Mouse (Mus musculus): ENCODE data around the gene Alox5. TPM values are rescaled to one million over a fixed set of nuclear protein-coding genes. Genes with fewer than 3 reads are reported as not detected.

The Alox5 gene
- polyA plus RNA-seq, 1 experiment from 2014 or later: 1.2 TPM

DNA sequence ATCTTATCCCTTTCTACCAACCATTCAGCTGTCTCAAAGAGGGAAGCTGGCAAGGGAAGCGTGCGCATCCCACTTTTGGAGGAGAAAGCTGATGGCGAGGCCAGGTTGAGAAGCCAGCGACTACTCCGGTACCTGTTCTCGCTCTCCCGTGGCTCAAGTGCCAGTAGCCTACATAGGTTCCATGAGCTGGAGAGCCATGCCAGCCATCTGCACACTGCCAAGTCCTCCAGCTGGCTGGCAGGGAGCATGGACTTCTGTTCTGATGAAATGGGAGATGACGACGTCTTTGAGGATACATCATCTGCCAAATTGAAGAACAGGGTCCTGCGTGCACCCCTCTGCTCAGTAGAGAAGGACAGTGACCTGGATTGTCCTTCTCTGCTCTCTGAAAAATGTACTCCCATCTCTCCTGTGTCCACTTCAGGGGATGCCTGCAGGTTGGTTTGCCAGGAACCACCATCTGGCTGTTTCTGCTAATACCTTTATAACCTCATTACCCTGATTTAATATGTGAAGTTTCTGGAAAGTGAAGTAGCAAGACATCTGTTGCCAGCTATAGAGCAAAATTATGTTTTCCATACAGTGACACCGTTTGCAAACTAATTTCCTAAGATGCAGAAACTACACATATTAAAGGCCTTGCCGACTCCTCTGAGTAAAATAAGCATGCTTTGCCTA is 59.1 kb downstream of the Alox5 start:
- H3K9ac ChIP-seq: no peak overlapping the region
- H3K9me3 ChIP-seq (replicated peaks): no peaks in the 10 kb centered on the region
- H3K4me1 ChIP-seq: peaks cover 40% of the 10 kb centered on the region
- H3K27me3 ChIP-seq: no peaks in the 10 kb centered on the region
- no peak for ATAC-seq (ENCODE audit: low FRiP score)
- WGBS: 94% methylated on average over 12 of the region's 12 CpGs
- no peak overlapping the region for H3K4me2 ChIP-seq (replicated peaks)
- H3K27ac ChIP-seq: no peak overlapping the region
- H3K36me3 ChIP-seq: peaks cover 23% of the 10 kb centered on the region; the same call in 1 of the 2 replicates
- no peak overlapping the region for H3K4me3 ChIP-seq

- H3K9me3 ChIP-seq (replicated peaks): no peaks in the 10 kb centered on the region
- WGBS: 44% methylated on average over 2 of the region's 2 CpGs
- 0 out of 2 replicates have a peak, but pooled peaks have one; percentile 68 for ATAC-seq (ENCODE audit: low FRiP score)
- H3K27me3 ChIP-seq: no peaks in the 10 kb centered on the region
- peak overlapping the region; percentile 77 for H3K27ac ChIP-seq
- no peak overlapping the region for H3K4me3 ChIP-seq
- H3K36me3 ChIP-seq: peaks cover 18% of the 10 kb centered on the region; the same call in 1 of the 2 replicates
- no peak overlapping the region for H3K9ac ChIP-seq
- H3K4me2 ChIP-seq (replicated peaks): no peak overlapping the region
- H3K4me1 ChIP-seq: peaks cover 20% of the 10 kb centered on the region
These were observed 62.8 kb downstream of the Alox5 start for GRCm38 (mm10) chr6:116398136-116398535.

GRCm38 (mm10) chr6:116397621-116398020 is 63.4 kb downstream of the Alox5 start:
- Histone ChIP-seq H3K27me3 (no peaks in the 10 kb centered on the region), H3K4me2 (replicated peaks) (no peak overlapping the region), H3K27ac (peak overlapping the region; percentile 77), H3K9me3 (replicated peaks) (no peaks in the 10 kb centered on the region), H3K36me3 (peaks cover 17% of the 10 kb centered on the region; the same call in 1 of the 2 replicates), H3K4me1 (peaks cover 20% of the 10 kb centered on the region), H3K4me3 (no peak overlapping the region), H3K9ac (no peak overlapping the region)
- ATAC-seq (ENCODE audit: low FRiP score): peak; percentile 89
- WGBS: 23% methylated on average over 6 of the region's 6 CpGs

- WGBS: 87% methylated on average over 2 of the region's 2 CpGs
- no peaks in the 10 kb centered on the region for H3K27me3 ChIP-seq
- H3K4me2 ChIP-seq (replicated peaks): no peak overlapping the region
- no peaks in the 10 kb centered on the region for H3K9me3 ChIP-seq (replicated peaks)
- H3K36me3 ChIP-seq: no peaks in the 10 kb centered on the region
- no peak overlapping the region for H3K9ac ChIP-seq
- H3K4me1 ChIP-seq: peaks cover 20% of the 10 kb centered on the region
- no peak overlapping the region for H3K4me3 ChIP-seq
- no peak for ATAC-seq (ENCODE audit: low FRiP score)
- no peak overlapping the region for H3K27ac ChIP-seq
These were observed 65.9 kb downstream of the Alox5 start for GRCm38 (mm10) chr6:116394916-116395648.

GRCm38 (mm10) chr6:116389481-116389880 is 71.5 kb downstream of the Alox5 start:
- Histone ChIP-seq H3K4me3 (no peak overlapping the region), H3K4me2 (replicated peaks) (no peak overlapping the region), H3K4me1 (peaks cover 13% of the 10 kb centered on the region), H3K27ac (no peak overlapping the region), H3K9me3 (replicated peaks) (no peaks in the 10 kb centered on the region), H3K36me3 (no peaks in the 10 kb centered on the region), H3K27me3 (no peaks in the 10 kb centered on the region), H3K9ac (no peak overlapping the region)
- ATAC-seq (ENCODE audit: low FRiP score): no peak

- Histone ChIP-seq H3K9me3 (replicated peaks) (no peaks in the 10 kb centered on the region), H3K27ac (no peak overlapping the region), H3K36me3 (no peaks in the 10 kb centered on the region), H3K4me2 (replicated peaks) (no peak overlapping the region), H3K4me1 (peaks cover 17% of the 10 kb centered on the region), H3K9ac (no peak overlapping the region), H3K27me3 (no peaks in the 10 kb centered on the region), H3K4me3 (no peak overlapping the region)
- no peak for ATAC-seq (ENCODE audit: low FRiP score)
- 94% methylated on average over 1 of the region's 1 CpGs for WGBS
These were observed 72.9 kb downstream of the Alox5 start for GRCm38 (mm10) chr6:116388068-116388467.

DNA sequence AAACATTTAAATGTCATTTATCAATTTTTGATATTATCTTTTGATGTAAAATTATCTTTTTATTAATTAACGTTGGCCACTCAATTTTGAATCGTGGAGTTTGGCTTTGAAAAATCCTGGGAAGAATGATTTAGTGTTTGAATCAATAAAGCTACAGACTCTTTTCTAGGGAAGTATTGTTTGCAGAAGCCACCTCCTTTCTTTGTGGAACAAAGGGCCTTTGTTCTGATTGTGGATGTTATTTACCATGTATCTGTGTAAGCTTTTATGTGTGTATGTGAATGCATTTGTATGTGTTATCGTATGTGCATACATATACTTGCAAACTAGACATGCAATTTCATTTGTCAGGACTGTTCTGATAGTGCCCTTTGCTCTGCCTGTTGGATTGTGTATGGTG is 74.5 kb downstream of the Alox5 start:
- Histone ChIP-seq H3K9ac (no peak overlapping the region; the same call in 1 of the 2 replicates), H3K27ac (0 out of 2 replicates have a peak overlapping the region, but pooled peaks have one; percentile 46), H3K4me1 (peaks cover 17% of the 10 kb centered on the region), H3K4me3 (no peak overlapping the region), H3K36me3 (no peaks in the 10 kb centered on the region), H3K27me3 (no peaks in the 10 kb centered on the region), H3K9me3 (replicated peaks) (no peaks in the 10 kb centered on the region), H3K4me2 (replicated peaks) (peak overlapping the region; percentile 20; the same call in 1 of the 2 replicates)
- no peak for ATAC-seq (ENCODE audit: low FRiP score)
- 38% methylated on average over 3 of the region's 3 CpGs for WGBS

GRCm38 (mm10) chr6:116386045-116386415 is 74.9 kb downstream of the Alox5 start:
- WGBS: 25% methylated on average over 4 of the region's 4 CpGs
- Histone ChIP-seq H3K4me3 (no peak overlapping the region), H3K9ac (peak overlapping the region; percentile 24; the same call in 1 of the 2 replicates), H3K4me2 (replicated peaks) (peak overlapping the region; percentile 20), H3K27me3 (no peaks in the 10 kb centered on the region), H3K36me3 (no peaks in the 10 kb centered on the region), H3K4me1 (peaks cover 17% of the 10 kb centered on the region), H3K9me3 (replicated peaks) (no peaks in the 10 kb centered on the region), H3K27ac (peak overlapping the region; percentile 45)
- ATAC-seq (ENCODE audit: low FRiP score): peak; percentile 83

DNA sequence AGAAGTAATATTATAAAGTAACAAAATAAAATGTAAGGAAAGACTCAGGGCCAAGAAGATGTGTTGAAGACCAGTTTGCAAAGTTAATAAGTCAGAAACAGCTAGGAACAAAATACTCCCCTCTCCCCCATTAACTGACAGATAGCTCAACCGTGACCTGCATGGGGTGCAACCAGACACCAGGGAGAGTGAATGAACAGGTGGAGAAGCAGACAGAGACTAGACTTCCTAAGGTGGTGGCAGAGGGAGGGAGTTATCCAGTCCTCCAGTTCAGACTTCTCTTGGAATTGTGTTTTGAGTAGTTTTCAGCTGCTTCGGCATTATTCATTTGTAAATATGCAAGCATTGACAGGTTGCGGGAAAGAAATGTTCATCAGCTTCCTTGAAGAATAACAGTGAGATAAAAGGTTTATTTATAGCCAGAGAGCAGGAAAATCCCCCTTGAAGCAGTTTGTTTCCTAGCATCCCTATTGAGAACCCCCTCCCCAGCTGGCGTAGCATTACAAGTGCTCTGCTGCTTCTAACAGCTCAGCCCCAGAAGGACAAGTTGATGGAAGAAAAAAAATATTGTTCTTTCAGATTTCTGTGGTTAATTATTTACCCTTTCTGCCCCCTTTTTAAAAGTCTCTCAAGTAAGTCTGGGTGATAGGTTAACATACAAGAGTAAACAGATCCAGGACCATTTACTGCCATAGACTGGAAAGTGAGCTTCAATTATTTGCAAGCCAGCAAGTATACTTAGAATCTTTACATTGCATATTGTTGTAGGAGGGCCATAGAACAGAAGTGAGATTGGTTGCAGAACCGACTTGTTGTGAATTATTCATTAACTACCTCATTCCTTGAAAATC is 75.6 kb downstream of the Alox5 start:
- peak overlapping the region; percentile 20 for H3K4me2 ChIP-seq (replicated peaks)
- H3K4me3 ChIP-seq: no peak overlapping the region
- WGBS: 29% methylated on average over 5 of the region's 5 CpGs
- no peaks in the 10 kb centered on the region for H3K9me3 ChIP-seq (replicated peaks)
- H3K9ac ChIP-seq: no peak overlapping the region
- H3K27ac ChIP-seq: peak overlapping the region; percentile 45
- peaks cover 17% of the 10 kb centered on the region for H3K4me1 ChIP-seq
- H3K27me3 ChIP-seq: no peaks in the 10 kb centered on the region
- peak; percentile 38; the same call in 1 of the 2 replicates for ATAC-seq (ENCODE audit: low FRiP score)
- no peaks in the 10 kb centered on the region for H3K36me3 ChIP-seq

GRCm38 (mm10) chr6:116383582-116383981 is 77.4 kb downstream of the Alox5 start:
- H3K9me3 ChIP-seq (replicated peaks): no peaks in the 10 kb centered on the region
- no peak overlapping the region for H3K27ac ChIP-seq
- ATAC-seq (ENCODE audit: low FRiP score): no peak
- H3K4me3 ChIP-seq: no peak overlapping the region
- H3K9ac ChIP-seq: no peak overlapping the region
- H3K36me3 ChIP-seq: no peaks in the 10 kb centered on the region
- H3K4me1 ChIP-seq: peaks cover 17% of the 10 kb centered on the region
- no peaks in the 10 kb centered on the region for H3K27me3 ChIP-seq
- 78% methylated on average over 10 of the region's 10 CpGs for whole genome bisulfite sequencing
- no peak overlapping the region for H3K4me2 ChIP-seq (replicated peaks)

- 0 out of 2 replicates have a peak, but pooled peaks cover 4% of the 10 kb centered on the region for H3K36me3 ChIP-seq
- ATAC-seq (ENCODE audit: low FRiP score): no peak
- H3K4me1 ChIP-seq: peaks cover 17% of the 10 kb centered on the region
- H3K4me3 ChIP-seq: no peak overlapping the region
- 84% methylated on average over 2 of the region's 2 CpGs for WGBS
- no peak overlapping the region for H3K9ac ChIP-seq
- no peaks in the 10 kb centered on the region for H3K27me3 ChIP-seq
- no peak overlapping the region for H3K27ac ChIP-seq
- no peaks in the 10 kb centered on the region for H3K9me3 ChIP-seq (replicated peaks)
- no peak overlapping the region for H3K4me2 ChIP-seq (replicated peaks)
These were observed 79.4 kb downstream of the Alox5 start for GRCm38 (mm10) chr6:116381605-116382004.

DNA sequence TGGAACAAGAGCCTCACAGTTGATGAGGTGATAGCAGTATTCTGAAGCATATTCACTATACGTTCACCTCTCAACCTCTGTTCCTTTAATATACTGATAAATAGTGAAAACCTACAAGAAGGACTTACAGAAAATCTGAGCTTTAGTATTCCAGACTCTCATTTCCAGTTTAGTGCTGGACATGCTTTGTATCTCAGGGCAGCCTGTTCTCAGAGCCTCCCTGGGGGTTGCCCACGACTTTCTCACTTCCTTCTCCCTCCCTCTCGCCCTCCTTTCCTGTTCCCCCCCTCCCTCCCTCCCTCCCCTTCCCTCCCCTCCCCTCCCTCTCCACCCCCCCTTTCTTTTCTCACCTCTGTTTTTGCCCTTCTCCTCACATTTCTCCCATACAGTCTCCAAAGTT is 80.8 kb downstream of the Alox5 start:
- 48% methylated on average over 3 of the region's 3 CpGs for WGBS
- no peak for ATAC-seq (ENCODE audit: low FRiP score)
- no peaks in the 10 kb centered on the region for H3K9me3 ChIP-seq (replicated peaks)
- H3K4me3 ChIP-seq: no peak overlapping the region
- H3K4me2 ChIP-seq (replicated peaks): no peak overlapping the region
- H3K4me1 ChIP-seq: peaks cover 6% of the 10 kb centered on the region
- H3K27me3 ChIP-seq: no peaks in the 10 kb centered on the region
- 0 out of 2 replicates have a peak, but pooled peaks cover 4% of the 10 kb centered on the region for H3K36me3 ChIP-seq
- H3K9ac ChIP-seq: no peak overlapping the region
- no peak overlapping the region for H3K27ac ChIP-seq
